Mouse (Mus musculus): Measurements from ENCODE around the gene Abcg4.
"Not testable (repeated sequence)": the region's sequence is repeated elsewhere in the genome, so short reads cannot be mapped to it uniquely, and the experiment has no call there.

The Abcg4 gene

DNA sequence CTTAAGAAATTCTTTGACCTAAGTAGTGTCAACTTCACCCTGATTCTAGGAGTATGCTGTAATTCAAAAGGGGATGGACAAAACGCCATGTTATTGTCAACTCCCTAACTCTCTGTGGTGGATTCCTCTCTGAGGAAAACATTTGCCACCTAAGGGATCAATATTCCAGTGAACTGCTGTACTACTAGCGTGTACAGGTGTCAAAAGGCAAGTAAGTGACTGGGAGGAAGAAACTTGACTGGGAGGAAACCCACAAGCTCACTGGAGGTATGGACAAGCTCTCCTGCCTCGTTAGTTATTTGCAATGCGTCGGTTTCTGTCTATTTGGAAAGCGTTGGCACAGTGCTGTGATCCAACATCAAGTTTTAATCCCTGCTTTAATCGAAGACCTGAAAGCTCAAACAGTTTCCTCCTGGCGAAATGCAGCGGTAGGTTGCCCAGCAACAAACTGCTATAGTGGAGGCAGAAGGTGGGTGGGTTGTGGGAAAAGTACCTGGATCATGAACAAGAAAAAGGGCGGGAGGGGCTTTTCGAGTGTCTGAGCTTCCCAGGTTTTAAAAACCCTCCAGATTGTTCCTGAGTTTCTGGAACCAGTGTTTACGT is 37.5 kb upstream of the Abcg4 start, which contains the start of gene Dpagt1:
Dpagt1 (plus strand) TSS at position 252 of the 603 bp plus-strand sequence.
- no peak for DNase-seq (ENCODE audit: low read depth, low spot score)
- Histone ChIP-seq H3K36me3 (ENCODE audit: control insufficient read depth, insufficient read depth, low read length, poor library complexity, severe bottlenecking) (no peaks in the 10 kb centered on the region), H3K27me3 (ENCODE audit: control insufficient read depth, insufficient read depth, low read length, poor library complexity, severe bottlenecking) (no peaks in the 10 kb centered on the region)

DNA sequence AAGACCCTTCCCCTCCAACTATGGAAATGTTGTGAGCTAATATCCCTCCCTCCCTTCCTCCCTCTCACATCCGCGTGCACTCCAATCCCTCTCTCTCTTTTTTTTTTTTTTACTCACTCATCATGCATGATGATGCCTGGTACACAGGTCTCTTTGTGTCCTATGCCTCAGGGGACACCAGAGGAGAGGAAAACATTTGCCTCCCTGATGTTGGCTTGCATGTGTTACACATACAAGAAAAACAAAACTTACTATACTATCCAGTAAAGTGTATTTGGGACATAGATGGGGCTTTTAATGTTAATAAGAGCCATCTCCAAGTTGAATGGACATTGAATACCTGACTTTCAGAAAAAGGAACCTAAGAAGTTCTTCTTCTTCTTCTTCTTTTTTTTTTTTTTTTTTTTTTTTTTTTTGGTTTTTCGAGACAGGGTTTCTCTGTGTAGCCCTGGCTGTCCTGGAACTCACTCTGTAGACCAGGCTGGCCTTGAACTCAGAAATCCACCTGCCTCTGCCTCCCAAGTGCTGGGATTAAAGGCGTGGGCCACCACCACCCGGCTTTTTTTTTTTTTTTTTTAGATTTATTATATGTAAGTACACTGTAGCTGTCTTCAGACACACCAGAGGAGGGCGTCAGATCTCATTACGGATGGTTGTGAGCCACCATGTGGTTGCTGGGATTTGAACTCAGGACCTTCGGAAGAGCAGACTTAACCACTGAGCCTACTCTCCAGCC is 36.8 kb upstream of the Abcg4 start:
- H3K27me3 ChIP-seq (ENCODE audit: control insufficient read depth, insufficient read depth, low read length, poor library complexity, severe bottlenecking); H3K36me3 ChIP-seq (ENCODE audit: control insufficient read depth, insufficient read depth, low read length, poor library complexity, severe bottlenecking); DNase-seq (ENCODE audit: low read depth, low spot score): not testable (repeated sequence)

DNA sequence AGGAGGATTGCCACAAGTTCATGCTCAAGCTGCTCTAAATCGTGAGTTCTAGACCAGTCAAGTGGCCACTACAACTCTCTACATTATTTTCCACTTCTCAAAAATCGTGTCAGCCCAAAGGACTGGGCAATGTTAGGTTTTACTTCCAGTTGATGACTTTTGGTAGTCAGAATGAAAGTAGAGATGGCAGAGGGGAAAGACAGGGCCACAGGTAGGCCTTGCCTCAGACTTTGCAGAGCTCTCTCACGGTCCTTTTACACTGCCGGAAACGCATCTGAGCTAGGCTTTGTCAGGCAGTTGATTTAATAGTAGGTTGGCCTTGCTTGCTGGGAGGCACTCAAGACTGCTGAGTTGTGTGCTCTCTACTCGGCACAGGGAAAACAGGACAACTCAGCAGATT is 35.7 kb upstream of the Abcg4 start:
- no peaks in the 10 kb centered on the region for H3K36me3 ChIP-seq (ENCODE audit: control insufficient read depth, insufficient read depth, low read length, poor library complexity, severe bottlenecking)
- no peaks in the 10 kb centered on the region for H3K27me3 ChIP-seq (ENCODE audit: control insufficient read depth, insufficient read depth, low read length, poor library complexity, severe bottlenecking)
- peak; percentile 14 for DNase-seq (ENCODE audit: low read depth, low spot score)

DNA sequence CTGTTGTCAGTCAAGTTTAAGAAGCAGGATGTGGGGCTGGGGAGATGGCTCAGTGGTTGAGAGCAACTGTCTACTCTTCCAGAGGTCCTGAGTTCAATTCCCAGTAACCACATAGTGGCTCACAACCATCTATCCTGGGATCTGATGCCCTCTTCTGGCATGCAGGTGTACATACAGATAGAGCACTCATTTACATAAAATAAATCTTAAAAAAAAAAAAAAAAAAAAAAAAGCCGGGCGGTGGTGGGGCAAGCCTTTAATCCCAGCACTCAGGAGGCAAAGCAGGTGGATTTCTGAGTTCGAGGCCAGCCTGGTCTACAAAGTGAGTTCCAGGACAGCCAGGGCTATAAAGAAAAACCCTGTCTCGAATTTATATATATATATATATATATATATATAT is 35.2 kb upstream of the Abcg4 start:
- not testable (repeated sequence) for H3K36me3 ChIP-seq (ENCODE audit: control insufficient read depth, insufficient read depth, low read length, poor library complexity, severe bottlenecking); H3K27me3 ChIP-seq (ENCODE audit: control insufficient read depth, insufficient read depth, low read length, poor library complexity, severe bottlenecking); DNase-seq (ENCODE audit: low read depth, low spot score)

DNA sequence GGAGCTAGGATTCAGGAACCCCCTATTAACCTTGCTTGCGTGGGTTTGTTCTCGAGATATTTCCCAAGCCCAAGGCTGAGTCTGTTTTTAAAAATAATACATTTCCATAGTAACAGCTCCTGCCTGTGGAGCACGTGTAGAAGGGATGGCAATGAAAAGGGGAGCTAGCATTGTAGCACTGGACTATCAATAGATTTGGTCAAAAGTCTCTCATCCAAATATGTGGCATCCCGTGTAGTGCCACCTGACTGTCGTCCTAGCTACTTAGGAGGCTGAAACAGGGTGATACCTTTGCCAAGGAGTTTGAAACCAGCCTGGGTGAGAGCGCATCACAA is 32.4 kb upstream of the Abcg4 start:
- DNase-seq (ENCODE audit: low read depth, low spot score): no peak
- no peaks in the 10 kb centered on the region for H3K27me3 ChIP-seq (ENCODE audit: control insufficient read depth, insufficient read depth, low read length, poor library complexity, severe bottlenecking)
- no peaks in the 10 kb centered on the region; the same call in 1 of the 2 replicates for H3K36me3 ChIP-seq (ENCODE audit: control insufficient read depth, insufficient read depth, low read length, poor library complexity, severe bottlenecking)

DNA sequence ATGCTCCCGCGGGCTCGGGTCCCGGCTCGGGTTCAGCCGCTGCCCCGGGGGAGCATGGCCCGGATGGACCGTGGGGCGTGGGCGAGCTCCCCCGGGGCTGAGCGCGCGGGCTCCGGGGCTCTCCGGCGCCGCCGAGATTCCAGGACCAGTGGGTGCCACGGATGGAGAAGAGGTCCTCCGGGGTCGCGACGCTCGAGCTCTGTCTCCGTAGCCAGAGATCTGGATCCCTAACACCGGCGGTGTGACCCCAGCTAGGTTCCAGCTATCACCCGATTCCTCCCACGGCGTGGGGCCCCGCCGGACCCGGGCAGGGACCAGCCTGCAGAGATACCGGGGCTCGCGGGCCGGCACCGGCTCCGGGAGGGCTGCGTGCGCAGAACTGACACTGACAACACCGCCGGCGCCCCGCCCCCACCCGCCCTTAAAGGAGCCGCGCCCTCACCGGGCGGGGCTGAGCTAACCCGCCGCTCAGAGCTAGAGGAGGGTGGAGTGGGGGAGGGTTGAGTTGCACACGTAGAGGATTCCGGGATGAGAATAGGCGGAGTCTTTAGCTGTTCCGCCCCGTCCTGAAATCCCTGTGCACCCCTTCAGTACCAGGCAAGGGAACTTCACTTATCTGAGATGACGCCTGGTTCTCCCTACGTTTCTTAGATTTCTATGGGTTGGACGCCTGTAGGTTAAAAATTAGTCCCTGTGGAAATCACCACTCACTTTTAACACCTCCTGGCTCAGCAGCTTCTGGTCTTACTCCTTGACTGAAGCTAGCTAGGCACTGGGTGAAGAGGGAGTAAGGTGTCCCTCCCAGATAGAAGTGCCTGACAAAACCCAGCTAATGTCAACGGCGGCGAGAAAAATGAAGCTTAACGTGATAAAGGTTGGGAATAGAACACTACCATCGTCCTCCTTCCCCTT is 31.7 kb upstream of the Abcg4 start, which contains the start of gene C2cd2l:
C2cd2l (minus strand) TSS at position 399 of the 912 bp plus-strand sequence.
- peaks cover 2% of the 10 kb centered on the region for H3K36me3 ChIP-seq (ENCODE audit: control insufficient read depth, insufficient read depth, low read length, poor library complexity, severe bottlenecking)
- DNase-seq (ENCODE audit: low read depth, low spot score): peak; percentile 88
- H3K27me3 ChIP-seq (ENCODE audit: control insufficient read depth, insufficient read depth, low read length, poor library complexity, severe bottlenecking): no peaks in the 10 kb centered on the region

DNA sequence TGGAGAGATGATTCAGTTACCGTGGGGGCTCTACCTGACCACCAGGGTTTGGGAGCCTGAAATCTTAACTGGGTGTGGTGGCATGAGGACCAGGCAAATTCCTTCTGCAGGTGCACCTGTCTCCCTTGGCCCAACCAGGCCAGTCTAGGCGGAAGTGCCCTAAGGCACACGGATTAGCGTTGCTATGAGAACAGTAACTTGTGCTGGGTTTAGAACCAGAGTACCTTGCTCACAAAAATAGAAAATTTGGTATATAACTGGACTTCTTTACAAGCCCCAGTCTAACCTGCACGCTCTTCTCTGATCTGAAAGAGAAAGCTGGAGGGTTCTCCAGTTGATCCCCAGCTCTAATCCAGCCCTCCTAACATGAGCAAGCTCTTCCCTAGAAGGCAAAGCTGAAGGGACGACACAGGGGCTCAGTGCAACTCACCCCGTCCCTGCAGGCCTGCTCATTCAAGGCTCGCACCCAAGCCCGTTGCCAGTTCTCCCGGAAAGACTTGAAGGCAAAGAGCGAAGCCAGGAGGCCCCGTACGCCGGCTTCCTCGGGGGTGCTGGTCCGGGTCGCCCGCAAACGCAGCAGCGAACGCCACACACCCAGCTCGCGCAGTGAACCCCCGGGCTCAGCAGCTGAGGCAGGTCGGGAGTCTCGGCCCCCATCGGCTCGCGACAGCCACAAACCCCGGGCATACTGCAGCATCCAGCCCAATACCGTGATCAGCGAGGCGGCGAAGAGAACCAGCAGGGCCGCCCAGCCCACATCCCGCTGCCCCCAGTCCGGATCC is 30.9 kb upstream of the Abcg4 start:
- H3K36me3 ChIP-seq (ENCODE audit: control insufficient read depth, insufficient read depth, low read length, poor library complexity, severe bottlenecking): peaks cover 2% of the 10 kb centered on the region
- no peaks in the 10 kb centered on the region for H3K27me3 ChIP-seq (ENCODE audit: control insufficient read depth, insufficient read depth, low read length, poor library complexity, severe bottlenecking)
- DNase-seq (ENCODE audit: low read depth, low spot score): no peak

DNA sequence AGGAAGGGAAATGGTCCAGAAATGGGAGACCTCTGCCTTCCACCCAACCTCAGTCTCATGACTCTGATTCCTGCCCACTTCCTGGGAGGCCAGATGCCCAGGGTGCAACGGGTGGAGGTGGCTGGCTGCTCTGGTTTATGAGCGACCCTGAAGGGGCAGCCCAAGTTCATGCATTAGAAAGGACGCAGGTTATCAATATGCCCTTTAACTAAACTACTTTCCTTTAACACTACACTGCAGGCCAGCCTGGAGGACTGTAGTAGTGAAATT is 30.3 kb upstream of the Abcg4 start:
- Histone ChIP-seq H3K36me3 (ENCODE audit: control insufficient read depth, insufficient read depth, low read length, poor library complexity, severe bottlenecking) (peaks cover 2% of the 10 kb centered on the region), H3K27me3 (ENCODE audit: control insufficient read depth, insufficient read depth, low read length, poor library complexity, severe bottlenecking) (no peaks in the 10 kb centered on the region)
- no peak for DNase-seq (ENCODE audit: low read depth, low spot score)

DNA sequence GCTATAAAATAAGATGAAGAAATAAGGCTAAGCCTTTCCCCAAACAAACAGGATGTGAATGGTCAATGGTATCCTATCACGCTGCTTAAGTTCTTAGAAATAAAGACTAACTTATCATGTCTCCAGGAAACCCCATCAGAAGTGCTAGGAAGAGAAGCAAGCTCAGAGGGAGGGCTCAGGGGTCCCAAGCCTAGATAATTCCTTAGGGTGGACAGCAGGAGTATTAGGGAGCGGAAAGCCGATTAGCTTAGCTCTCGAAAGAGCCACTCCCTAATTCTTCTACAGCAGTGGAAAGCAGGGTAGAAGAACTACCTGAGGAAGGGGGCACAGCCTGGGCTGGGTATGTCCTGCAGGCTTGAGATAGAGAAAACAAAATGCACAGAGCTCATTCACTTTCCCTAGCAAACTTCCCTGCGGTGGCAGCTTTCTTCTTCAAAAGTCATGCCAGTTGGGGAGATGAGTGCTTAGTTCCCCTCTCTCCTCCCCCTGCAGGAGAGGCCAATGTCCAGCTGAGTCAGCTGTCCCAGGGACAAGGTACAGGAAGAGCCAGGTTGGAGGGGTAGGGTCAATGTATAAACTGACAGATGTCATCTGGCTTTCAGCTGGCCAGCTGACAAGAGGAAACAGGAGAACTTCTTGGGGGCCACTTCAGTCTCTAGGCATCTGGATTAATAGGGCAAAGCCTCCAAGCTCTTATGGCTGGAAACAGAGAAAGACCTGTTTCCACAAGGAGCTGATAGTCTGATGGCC is 29.8 kb upstream of the Abcg4 start:
- H3K27me3 ChIP-seq (ENCODE audit: control insufficient read depth, insufficient read depth, low read length, poor library complexity, severe bottlenecking): no peaks in the 10 kb centered on the region
- H3K36me3 ChIP-seq (ENCODE audit: control insufficient read depth, insufficient read depth, low read length, poor library complexity, severe bottlenecking): peaks cover 2% of the 10 kb centered on the region
- no peak for DNase-seq (ENCODE audit: low read depth, low spot score)

DNA sequence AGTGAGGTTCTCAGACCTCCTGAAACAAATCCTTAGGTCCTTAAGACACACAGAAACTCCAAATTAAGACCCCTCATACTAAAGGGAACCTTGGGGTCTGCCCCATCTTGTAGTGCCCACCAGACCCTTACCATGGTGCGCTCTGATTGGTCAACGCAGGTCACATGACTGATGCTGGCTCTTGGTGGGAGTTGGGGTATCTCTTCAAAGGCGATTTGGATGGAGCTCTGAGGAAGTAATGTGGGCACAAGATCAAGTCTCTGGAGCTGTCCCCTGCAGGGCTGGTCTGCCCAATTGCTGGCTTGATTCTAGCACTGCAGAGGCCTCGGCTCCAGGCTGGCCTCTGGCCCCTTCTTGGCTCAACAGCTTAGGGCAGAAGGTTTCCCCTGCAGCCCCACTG is 29.0 kb upstream of the Abcg4 start:
- H3K27me3 ChIP-seq (ENCODE audit: control insufficient read depth, insufficient read depth, low read length, poor library complexity, severe bottlenecking): no peaks in the 10 kb centered on the region
- no peak for DNase-seq (ENCODE audit: low read depth, low spot score)
- H3K36me3 ChIP-seq (ENCODE audit: control insufficient read depth, insufficient read depth, low read length, poor library complexity, severe bottlenecking): peaks cover 2% of the 10 kb centered on the region

DNA sequence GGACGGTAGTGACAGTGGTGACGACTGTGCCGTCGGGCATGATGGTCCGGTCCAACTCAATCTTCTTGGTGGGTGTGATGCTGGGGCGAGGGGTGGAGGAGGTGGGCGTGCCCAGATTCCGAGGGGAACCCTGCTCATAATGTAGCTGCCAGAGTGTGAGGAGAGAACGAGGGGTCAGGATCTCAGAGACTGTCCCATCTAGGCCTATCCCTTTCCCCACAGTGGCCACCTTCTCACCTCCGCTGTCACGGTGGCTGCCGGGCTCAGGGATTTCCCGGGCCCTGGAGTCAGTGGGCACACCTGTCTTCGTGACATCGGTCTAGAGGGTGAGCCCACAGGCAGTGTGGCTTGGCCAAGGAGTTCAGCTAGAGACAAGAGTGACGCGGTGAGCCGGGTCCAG is 26.5 kb upstream of the Abcg4 start:
- H3K27me3 ChIP-seq (ENCODE audit: control insufficient read depth, insufficient read depth, low read length, poor library complexity, severe bottlenecking): no peaks in the 10 kb centered on the region
- H3K36me3 ChIP-seq (ENCODE audit: control insufficient read depth, insufficient read depth, low read length, poor library complexity, severe bottlenecking): peaks cover 5% of the 10 kb centered on the region
- no peak for DNase-seq (ENCODE audit: low read depth, low spot score)

DNA sequence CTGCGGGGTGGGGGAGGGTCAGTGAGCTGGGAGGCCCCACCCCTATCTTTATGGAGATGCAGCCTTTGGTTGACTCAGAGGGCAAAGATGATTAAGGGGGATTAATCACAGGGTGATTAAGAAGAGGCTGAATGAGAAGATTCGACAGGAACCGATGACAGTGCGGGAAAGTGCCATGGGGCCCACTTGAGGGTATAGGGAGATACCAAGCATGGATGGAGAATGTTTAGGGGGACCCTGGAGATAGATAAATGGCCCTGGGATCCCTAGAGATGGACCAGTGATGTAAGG is 25.8 kb upstream of the Abcg4 start:
- no peak for DNase-seq (ENCODE audit: low read depth, low spot score)
- Histone ChIP-seq H3K36me3 (ENCODE audit: control insufficient read depth, insufficient read depth, low read length, poor library complexity, severe bottlenecking) (peaks cover 5% of the 10 kb centered on the region), H3K27me3 (ENCODE audit: control insufficient read depth, insufficient read depth, low read length, poor library complexity, severe bottlenecking) (no peaks in the 10 kb centered on the region)

DNA sequence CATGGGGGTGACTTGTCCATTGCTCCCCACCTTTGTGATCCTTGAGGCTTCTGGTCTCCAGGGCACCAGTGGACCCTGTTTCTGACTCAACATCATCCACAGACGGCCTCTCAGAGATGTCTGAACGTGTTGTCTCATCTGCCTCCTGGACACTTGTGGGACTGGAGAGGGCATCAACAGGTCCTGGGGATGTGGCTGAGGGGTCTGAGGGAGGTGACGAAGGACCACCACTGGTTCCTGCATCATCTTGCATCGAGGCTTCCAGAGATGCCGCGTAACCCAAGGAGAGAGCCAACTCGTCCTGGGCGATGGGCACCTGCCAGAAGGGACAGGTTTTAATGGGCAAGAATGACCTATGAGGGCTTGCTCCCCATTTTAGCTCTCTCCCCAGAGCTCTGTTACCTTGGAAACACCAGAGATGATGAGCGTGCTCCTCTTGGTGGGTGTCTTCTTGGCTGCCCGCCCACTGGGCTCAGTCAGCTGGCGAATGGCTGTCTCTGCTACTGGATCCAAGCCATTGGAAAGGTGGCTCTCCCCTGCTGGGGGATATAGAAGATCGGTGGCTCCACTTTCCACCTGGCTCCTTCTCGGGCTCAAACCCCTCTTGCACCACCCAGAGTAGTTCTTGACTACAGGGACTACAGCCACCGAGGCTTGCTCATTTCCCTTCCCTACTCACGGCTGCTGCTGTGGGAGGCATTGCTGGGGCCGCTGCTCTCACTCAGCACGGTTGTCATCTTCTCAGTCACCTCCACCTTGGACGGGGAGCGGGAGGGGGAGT is 25.3 kb upstream of the Abcg4 start:
- peaks cover 5% of the 10 kb centered on the region for H3K36me3 ChIP-seq (ENCODE audit: control insufficient read depth, insufficient read depth, low read length, poor library complexity, severe bottlenecking)
- no peak for DNase-seq (ENCODE audit: low read depth, low spot score)
- no peaks in the 10 kb centered on the region for H3K27me3 ChIP-seq (ENCODE audit: control insufficient read depth, insufficient read depth, low read length, poor library complexity, severe bottlenecking)

Measured in splenic B cell, adult 2 months (primary cell).